Mouse (Mus musculus) adrenal gland, adult 18-20 months (tissue): Measurements from ENCODE around the gene Pde2a. TPM values are rescaled to one million over a fixed set of nuclear protein-coding genes. Genes with fewer than 3 reads are reported as not detected.

Experiments
- DNase-seq, 2 experiments: peaks; one replicate each; pipeline ENCODE4 v3.0.0; 2021 to 2022; ENCODE audit warnings: low spot score in 2 of 2
- total RNA-seq, 2 experiments: library from RNA; stranded (reverse); gene quantifications; 1 replicate in 1 of 2; 2 replicates in 1 of 2; pipeline ENCODE4 v1.2.3; 2021

Gene Pde2a
- total RNA-seq, 2 experiments from 2014 or later: 157 to 186 TPM

GRCm38 (mm10) chr7:101471968-101472480, 50.5 kb downstream of the Pde2a start:
- no peak for DNase-seq

- peak in 1 of 2 experiments; percentile 36 for DNase-seq
Measured at GRCm38 (mm10) chr7:101472598-101473558, 51.4 kb downstream of the Pde2a start.

DNA sequence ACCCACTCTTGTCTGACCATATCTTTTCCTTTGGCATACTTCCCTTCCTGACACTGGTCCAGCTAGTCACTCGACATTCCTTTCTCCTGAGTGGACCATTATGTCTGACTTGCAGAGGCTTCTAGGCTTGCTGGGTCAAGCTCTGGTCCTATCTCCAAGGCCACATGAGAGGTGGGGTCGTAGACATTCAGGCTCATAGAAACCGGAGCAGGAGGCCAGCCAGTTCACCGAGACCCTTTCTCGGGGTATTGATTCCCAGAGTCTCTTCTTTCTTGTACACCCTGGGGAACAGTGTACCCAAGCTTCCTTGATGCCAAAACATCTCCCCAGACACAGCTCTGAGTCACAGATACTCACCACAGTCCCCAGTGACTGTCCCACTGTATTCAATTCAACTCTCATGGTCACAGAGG, 52.9 kb downstream of the Pde2a start:
- DNase-seq: no peak

DNA sequence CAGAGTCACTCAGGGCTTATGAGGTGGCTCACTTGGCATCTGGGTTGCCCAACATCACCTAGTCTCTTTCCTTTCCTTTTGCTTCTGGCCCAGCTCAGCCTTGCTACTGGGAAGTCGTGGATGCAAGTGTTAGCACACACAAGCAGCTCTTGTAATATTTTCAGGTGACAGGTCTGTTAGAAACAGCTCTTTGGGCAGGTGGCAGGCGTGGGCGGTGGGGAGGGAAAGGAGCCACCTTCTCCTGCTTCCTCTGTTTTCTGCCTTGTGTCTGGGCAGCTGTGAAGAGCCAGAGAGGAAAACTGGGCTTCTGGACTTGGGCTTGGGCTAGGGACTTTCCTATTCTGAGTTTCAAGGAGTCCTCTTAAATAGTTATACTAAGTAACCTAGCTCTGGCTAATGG, 54.5 kb downstream of the Pde2a start:
- no peak for DNase-seq

DNA sequence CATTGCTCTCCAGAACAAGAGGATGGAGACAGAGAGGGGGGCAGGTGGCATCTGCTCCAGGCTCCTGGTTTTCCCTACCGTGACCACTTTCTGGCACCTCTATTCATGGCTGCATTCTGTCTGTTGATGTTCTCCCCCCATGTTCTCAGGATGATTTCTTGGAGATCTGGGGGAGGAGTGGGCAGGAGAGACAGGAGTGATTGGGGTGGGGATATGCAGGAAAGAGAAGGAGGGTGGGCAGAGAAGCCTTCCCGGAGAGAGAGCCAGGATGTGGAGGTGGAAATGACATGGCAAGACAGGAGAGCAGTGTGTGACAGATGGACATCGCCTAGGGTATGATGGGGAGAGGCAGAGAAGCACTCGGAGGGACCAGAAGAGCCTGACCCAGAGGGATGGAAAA, 55.0 kb downstream of the Pde2a start:
- no peak for DNase-seq

GRCm38 (mm10) chr7:101477200-101477599, 55.7 kb downstream of the Pde2a start:
- DNase-seq: no peak

GRCm38 (mm10) chr7:101478099-101478498, 56.6 kb downstream of the Pde2a start:
- no peak for DNase-seq

- no peak for DNase-seq
Measured at GRCm38 (mm10) chr7:101479841-101480240, 58.4 kb downstream of the Pde2a start.

GRCm38 (mm10) chr7:101480671-101481070, 59.2 kb downstream of the Pde2a start:
- DNase-seq: peak in 1 of 2 experiments; percentile 38

- no peak for DNase-seq
Measured at GRCm38 (mm10) chr7:101481872-101482498, 60.5 kb downstream of the Pde2a start.

- DNase-seq: no peak
Measured at GRCm38 (mm10) chr7:101482499-101483081, 61.1 kb downstream of the Pde2a start.

GRCm38 (mm10) chr7:101483498-101484115, 62.1 kb downstream of the Pde2a start:
- DNase-seq: no peak

GRCm38 (mm10) chr7:101487102-101487501, 65.6 kb downstream of the Pde2a start:
- DNase-seq: no peak

GRCm38 (mm10) chr7:101490952-101491351, 69.5 kb downstream of the Pde2a start:
- DNase-seq: no peak

GRCm38 (mm10) chr7:101498385-101498784, 76.9 kb downstream of the Pde2a start:
- DNase-seq: no peak

DNA sequence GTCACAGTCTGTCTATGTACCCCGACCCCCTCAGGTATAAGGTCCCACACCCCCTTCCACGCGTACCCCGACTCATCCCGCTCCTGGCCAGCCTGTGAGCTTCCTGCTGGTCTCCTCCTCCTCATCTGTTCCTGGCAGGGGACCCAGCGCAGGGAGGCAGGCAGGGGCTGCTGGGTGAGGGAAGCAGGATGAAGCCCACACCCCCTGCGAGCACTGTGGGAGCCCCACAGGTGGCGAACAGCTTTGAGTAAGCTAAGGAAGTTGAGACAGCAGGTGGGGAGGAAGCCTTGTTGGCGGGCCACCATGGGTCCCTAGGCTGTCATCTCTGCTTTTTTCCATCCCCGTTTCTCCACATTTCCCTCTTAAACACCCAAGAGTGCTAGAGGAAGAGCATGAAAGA, 77.8 kb downstream of the Pde2a start:
- DNase-seq: no peak

DNA sequence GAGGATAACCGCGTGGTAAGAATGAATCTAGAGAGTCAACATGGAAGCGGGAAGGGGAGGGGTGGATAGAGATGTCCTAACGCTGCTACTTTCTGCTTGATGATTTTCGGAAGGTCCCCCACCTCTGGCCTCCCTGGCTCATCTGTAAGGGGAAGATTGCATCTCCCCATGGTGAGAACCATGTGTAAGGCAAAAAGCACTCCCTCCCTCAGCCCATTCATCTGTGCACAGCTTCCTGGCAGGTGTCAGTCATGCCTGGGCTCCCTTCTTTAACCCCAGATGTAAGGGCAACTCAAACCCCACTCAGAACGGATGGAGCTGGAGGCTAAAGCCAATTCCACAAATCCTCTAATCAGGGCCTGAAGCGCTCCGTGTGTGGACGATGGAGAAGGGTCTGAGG, 78.2 kb downstream of the Pde2a start:
- no peak for DNase-seq

DNA sequence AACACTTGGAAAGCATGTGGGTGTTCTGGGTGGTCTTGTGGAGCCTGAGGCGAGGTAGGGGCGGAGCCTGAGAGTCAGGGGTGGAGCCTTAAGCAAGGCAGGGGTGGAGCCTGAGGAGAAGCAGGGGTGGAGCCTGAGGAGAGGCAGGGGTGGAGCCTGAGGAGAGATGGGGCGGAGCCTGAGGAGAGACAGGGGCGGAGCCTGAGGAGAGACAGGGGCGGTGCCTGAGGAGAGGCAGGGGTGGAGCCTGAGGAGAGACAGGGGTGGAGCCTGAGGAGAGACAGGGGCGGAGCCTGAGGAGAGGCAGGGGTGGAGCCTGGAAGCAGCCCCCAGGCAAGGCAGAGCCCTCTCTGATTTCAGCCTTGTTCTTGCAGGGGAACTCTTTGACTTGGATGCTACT, 79.7 kb downstream of the Pde2a start:
- DNase-seq: no peak

DNA sequence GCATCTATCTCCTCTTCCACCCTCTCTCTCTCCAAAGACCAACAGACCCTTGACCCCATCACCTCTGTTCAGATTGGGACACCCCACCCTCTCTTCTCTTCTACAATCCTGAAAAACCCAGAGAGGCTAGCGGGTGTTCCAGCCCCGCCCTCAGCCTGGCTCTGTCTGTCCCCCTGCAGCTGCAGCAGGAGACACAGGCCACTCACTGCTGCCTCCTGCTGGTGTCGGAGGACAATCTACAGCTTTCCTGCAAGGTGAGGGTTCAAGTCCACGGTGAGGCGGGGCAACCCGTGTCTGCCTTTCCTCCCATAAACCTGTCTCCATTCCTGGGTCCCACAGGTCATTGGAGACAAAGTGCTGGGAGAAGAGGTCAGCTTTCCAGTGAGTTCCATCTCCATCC, 80.2 kb downstream of the Pde2a start:
- DNase-seq: no peak

DNA sequence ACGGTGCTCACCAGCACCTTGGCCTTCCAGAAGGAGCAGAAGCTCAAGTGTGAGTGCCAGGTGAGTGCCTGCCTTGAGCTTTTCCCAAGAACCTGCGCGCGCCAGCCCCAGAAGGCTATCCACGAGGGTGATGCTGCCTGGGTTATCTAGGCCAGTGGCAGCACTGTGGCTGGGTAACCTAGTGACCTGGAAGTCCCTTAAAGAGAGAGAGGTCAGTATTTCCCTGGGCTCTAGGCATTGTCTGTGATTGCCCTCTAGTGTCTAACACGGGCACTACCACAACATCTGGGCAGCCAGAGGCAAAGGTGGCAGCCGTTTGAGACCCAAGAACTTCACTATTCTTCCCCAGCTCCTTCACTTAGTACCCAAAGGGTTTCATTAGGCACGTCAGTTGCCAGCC, 81.9 kb downstream of the Pde2a start:
- peak; percentile 59 to 61 for DNase-seq

DNA sequence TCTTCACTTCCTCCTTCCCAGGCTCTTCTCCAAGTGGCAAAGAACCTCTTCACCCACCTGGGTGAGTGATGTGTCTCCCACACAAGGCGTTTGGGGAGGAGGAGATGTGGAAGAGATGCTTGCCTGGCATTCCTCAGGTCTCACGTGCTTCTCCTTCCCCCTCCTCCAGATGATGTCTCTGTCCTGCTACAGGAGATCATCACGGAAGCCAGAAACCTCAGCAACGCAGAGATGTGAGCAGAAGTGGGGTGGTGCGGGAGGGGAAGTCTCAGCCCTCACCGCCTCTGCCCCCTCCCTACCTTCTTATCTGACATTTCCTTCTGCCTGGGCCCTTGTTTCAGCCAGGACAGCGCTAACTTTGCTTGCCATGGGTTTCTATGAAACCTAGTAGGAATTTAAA, 82.3 kb downstream of the Pde2a start:
- no peak for DNase-seq
